Mouse (Mus musculus) spleen, postnatal 4 days (tissue): ENCODE data around the gene Avpr2.
A peak's percentile ranks its signal among the peaks of the same experiment; 100 is the strongest.

Source experiments
- DNase-seq, 2 experiments: peaks; one replicate each; pipeline ENCODE4 v3.0.0; 2022; ENCODE audit warnings: low spot score in 2 of 2

The Avpr2 gene

DNA sequence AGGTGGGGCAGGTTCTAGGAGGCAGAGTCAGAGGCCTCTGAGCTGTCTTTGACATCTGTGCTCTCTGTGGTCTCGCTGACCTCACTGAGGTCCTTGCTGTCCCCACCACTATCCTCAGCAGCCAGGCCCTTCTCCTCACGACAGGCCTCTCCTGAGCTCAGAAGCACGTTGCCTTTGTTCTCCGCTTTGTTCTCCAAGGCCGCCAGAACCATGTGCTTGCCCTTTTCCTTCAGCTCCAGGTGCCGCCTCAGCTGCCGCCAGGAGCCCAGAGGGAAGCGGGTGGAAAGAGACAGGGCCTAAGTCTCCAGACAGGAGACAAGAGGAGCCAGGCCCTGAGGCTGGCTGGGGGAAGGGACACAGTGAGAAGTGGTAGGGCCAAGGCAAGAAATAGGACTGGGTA is 25.0 kb downstream of the Avpr2 start:
- DNase-seq = no peak

DNA sequence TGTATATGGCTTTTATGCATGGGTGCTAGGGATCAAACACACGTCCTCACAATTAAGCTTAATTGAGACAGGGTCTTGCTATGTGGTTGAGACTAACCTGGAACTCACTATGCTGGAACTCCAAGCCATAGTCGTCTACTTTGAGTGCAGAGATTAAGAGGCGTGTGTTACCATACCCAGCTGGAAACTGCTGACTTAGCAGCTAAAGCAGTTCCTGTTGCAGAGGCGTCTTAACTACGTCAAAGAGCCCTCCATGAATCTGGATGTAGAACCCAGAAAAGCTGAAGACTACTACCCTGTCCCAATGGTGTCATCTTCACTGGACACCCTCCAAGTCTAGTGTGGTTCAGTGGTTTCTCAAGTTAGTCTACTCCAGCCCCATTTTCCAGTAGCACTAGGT is 26.7 kb downstream of the Avpr2 start:
- no peak for DNase-seq

GRCm38 (mm10) chrX:73921285-73921822 is 29.5 kb downstream of the Avpr2 start:
- peak in 1 of 2 experiments; percentile 14 for DNase-seq

GRCm38 (mm10) chrX:73921823-73922549 is 30.1 kb downstream of the Avpr2 start, which contains the start of the genes Arhgap4 and Naa10:
Arhgap4 (minus strand) TSS chrX:73921870.
Naa10 (minus strand) TSS chrX:73921944.
- peak; percentile 86 to 91 for DNase-seq

DNA sequence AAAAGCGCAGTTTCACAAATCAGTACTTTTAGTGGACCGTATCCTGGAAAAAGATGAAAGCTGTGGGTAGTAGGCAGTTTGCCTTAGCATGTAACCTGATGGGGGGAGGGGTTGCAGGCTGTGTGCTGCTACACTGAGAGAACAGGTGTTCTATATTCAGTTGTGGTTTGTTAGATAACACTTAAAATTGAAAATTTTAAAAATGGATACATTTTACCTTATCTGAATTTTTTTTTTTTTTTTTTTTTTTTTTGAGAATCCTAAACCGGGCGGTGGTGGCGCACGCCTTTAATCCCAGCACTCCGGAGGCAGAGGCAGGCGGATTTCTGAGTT is 30.6 kb downstream of the Avpr2 start:
- no peak for DNase-seq

GRCm38 (mm10) chrX:73930402-73931062 is 38.6 kb downstream of the Avpr2 start, which contains the start of gene Renbp:
Renbp (minus strand) TSS chrX:73930850.
- DNase-seq = peak in 1 of 2 experiments; percentile 57

DNA sequence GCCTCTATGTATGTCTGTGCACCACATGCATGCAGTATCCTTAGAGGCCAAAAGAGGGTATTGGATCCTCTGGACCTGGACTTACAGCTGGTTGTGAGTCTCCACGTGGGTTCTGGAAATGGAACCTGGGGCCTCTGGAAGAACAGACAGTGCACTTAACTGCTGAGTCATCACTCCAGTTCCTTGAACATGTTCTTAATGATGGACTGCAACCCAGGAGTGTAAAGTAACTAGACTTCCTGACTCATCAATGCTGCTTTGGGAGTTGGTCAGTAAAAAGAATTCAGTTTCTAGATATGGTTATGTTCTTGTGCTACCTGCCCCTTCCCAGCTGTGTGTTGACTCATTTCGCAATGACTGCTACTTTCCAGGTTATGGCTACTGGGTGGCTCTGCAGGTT is 40.0 kb downstream of the Avpr2 start:
- no peak for DNase-seq

DNA sequence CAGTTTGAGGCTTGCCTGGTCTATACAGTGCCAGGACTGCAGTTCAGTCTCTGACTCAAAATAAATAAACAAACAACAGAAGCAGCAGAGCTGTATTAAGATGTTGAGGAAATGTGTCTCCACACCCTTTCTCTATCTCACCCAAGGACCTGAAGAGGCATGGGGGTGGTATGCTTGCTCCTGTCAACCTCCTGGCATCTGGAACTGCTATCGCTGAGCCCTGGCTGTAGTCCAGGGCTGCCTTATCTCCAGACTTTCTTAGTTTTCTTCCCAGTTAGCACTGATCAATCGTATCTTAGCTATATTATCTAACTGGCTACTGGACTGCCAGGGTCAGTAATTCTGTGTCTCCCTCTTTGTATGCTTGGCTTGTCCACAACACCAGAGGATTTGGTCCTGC is 50.0 kb downstream of the Avpr2 start:
- DNase-seq = no peak

- no peak for DNase-seq
Observed at GRCm38 (mm10) chrX:73942294-73942693, 50.4 kb downstream of the Avpr2 start.
